Mouse (Mus musculus): ENCODE measurements around the gene Myo1h. TPM values are rescaled to one million over a fixed set of nuclear protein-coding genes. Genes with fewer than 3 reads are reported as not detected.

Gene Myo1h
- total RNA-seq, 1 experiment from 2014 or later = 0.21 TPM

GRCm38 (mm10) chr5:114296693-114297631 is 8.0 kb downstream of the Myo1h start:
- peak; percentile 23 for DNase-seq

GRCm38 (mm10) chr5:114298212-114298894 is 9.4 kb downstream of the Myo1h start:
- no peak for DNase-seq

- no peak for DNase-seq
Measured at GRCm38 (mm10) chr5:114299156-114299855, 10.3 kb downstream of the Myo1h start.

GRCm38 (mm10) chr5:114299883-114300610 is 11.1 kb downstream of the Myo1h start:
- no peak for DNase-seq

GRCm38 (mm10) chr5:114303166-114303565 is 14.2 kb downstream of the Myo1h start:
- no peak for DNase-seq

- no peak for DNase-seq
Measured at GRCm38 (mm10) chr5:114306496-114306895, 17.5 kb downstream of the Myo1h start.

- DNase-seq = no peak
Measured at GRCm38 (mm10) chr5:114308765-114309679, 20.1 kb downstream of the Myo1h start.

GRCm38 (mm10) chr5:114309680-114310036 is 20.7 kb downstream of the Myo1h start:
- DNase-seq = no peak

GRCm38 (mm10) chr5:114323105-114323790 is 34.3 kb downstream of the Myo1h start:
- DNase-seq = no peak

GRCm38 (mm10) chr5:114323791-114324507 is 35.0 kb downstream of the Myo1h start:
- peak; percentile 69 for DNase-seq

- DNase-seq = no peak
Measured at GRCm38 (mm10) chr5:114342996-114343395, 54.0 kb downstream of the Myo1h start.

- no peak for DNase-seq
Measured at GRCm38 (mm10) chr5:114343612-114344011, 54.6 kb downstream of the Myo1h start.

GRCm38 (mm10) chr5:114345538-114345937 is 56.6 kb downstream of the Myo1h start:
- DNase-seq = no peak

GRCm38 (mm10) chr5:114347005-114347404 is 58.0 kb downstream of the Myo1h start:
- no peak for DNase-seq

GRCm38 (mm10) chr5:114351490-114351889 is 62.5 kb downstream of the Myo1h start:
- DNase-seq = no peak

GRCm38 (mm10) chr5:114356250-114356935 is 67.4 kb downstream of the Myo1h start:
- DNase-seq = peak; percentile 58

GRCm38 (mm10) chr5:114356936-114357751 is 68.2 kb downstream of the Myo1h start:
- no peak for DNase-seq

GRCm38 (mm10) chr5:114358833-114359232 is 69.9 kb downstream of the Myo1h start:
- DNase-seq = no peak
